Mouse (Mus musculus) liver, adult 2 months (tissue): ENCODE results near the gene Elane. TPM values are rescaled to one million over a fixed set of nuclear protein-coding genes. Genes with fewer than 3 reads are reported as not detected.

Experiments used
- DNase-seq: peaks from one replicate; pipeline ENCODE4 v3.0.0-alpha.2; 2011; ENCODE audit warnings: low read depth, low spot score; ENCODE audit errors: extremely low read depth
- H3K27ac ChIP-seq: fragments of 200-500 bp; replicated peaks from 2 replicates; pipeline ENCODE4 v1.5.1; 2012; ENCODE audit warnings: low read depth, mild to moderate bottlenecking, control low read depth, inconsistent platforms, low read length; ENCODE audit not compliant: insufficient read depth
- H3K27me3 ChIP-seq: fragments of 200-500 bp; 2 replicates; pipeline ENCODE4 v1.6.1; 2012; ENCODE audit warnings: mild to moderate bottlenecking, moderate library complexity, low read length, inconsistent platforms; ENCODE audit not compliant: control insufficient read depth, insufficient read depth
- H3K36me3 ChIP-seq: fragments of 200-500 bp; 2 replicates; pipeline ENCODE4 v1.6.1; 2012; ENCODE audit warnings: low read length, inconsistent platforms; ENCODE audit not compliant: control insufficient read depth, insufficient read depth
- H3K4me1 ChIP-seq: fragments of 200-500 bp; 2 replicates; pipeline ENCODE4 v1.6.1; 2011; ENCODE audit warnings: low read length; ENCODE audit not compliant: control insufficient read depth, insufficient read depth
- H3K4me3 ChIP-seq: fragments of 200-500 bp; 2 replicates; pipeline ENCODE4 v1.5.1; 2011; ENCODE audit warnings: low read depth, mild to moderate bottlenecking, control low read depth, low read length, moderate library complexity; ENCODE audit not compliant: insufficient read depth
- H3K79me2 ChIP-seq: fragments of 200-500 bp; 2 replicates; pipeline ENCODE4 v1.6.1; 2012; ENCODE audit warnings: inconsistent platforms, mild to moderate bottlenecking, low read length, moderate library complexity; ENCODE audit not compliant: control insufficient read depth, insufficient read depth
- H3K9ac ChIP-seq: fragments of 200-500 bp; 2 replicates; pipeline ENCODE4 v1.6.1; 2012; ENCODE audit warnings: low read depth, mild to moderate bottlenecking, control low read depth, inconsistent platforms, low read length
- CTCF ChIP-seq: fragments of 200-500 bp; IDR thresholded peaks from 2 replicates; pipeline ENCODE4 v1.5.1; 2011; ENCODE audit warnings: low read depth, low read length, control low read depth
- POLR2A ChIP-seq: fragments of 200-500 bp; IDR thresholded peaks from 2 replicates; pipeline ENCODE4 v1.6.1; 2011; ENCODE audit warnings: low read length, control low read depth; ENCODE audit not compliant: insufficient read depth; ENCODE audit errors: extremely low read depth
- WGBS: fragments of 180-500 bp; shearing (Covaris S2); methylation state at CpG from one replicate; pipeline ENCODE4 v1.1.7; 2018; 5-methylcytosine and 5-hydroxymethylcytosine counted together
- polyA plus RNA-seq: library from polyadenylated mRNA; depleted of rRNA; stranded (reverse); fragments of >200 nt; gene quantifications from 2 replicates; pipeline ENCODE4 v1.2.3, GENCODE M21; 2012
- total RNA-seq: library from RNA; depleted of rRNA; stranded (reverse); fragments of >200 nt; gene quantifications from 2 replicates; pipeline ENCODE4 v1.2.3, GENCODE M21; 2014

Gene Elane
- total and polyA plus RNA-seq, 2 experiments: 0.12 TPM; not detected in 1

GRCm38 (mm10) chr10:79856280-79856679 lies 29.8 kb upstream of the Elane start:
- peaks cover 19% of the 10 kb centered on the region for H3K36me3 ChIP-seq
- peak; percentile 17 for DNase-seq
- H3K4me1 ChIP-seq: peaks cover 30% of the 10 kb centered on the region
- H3K27me3 ChIP-seq: no peaks in the 10 kb centered on the region
- peak overlapping the region; percentile 30 for H3K4me3 ChIP-seq
- WGBS: 19% methylated on average over 6 of the region's 6 CpGs
- peak overlapping the region; percentile 48 for H3K9ac ChIP-seq
- H3K79me2 ChIP-seq: peaks cover 42% of the 10 kb centered on the region
- peak overlapping the region; percentile 90; the same call in 1 of the 2 replicates for H3K27ac ChIP-seq
- TF ChIP-seq POLR2A (no peak), CTCF (no peak)

- peaks cover 26% of the 10 kb centered on the region for H3K4me1 ChIP-seq
Measured at GRCm38 (mm10) chr10:79856704-79857451, 29.2 kb upstream of the Elane start.

GRCm38 (mm10) chr10:79857452-79857811 lies 28.6 kb upstream of the Elane start:
- peak overlapping the region; percentile 48; the same call in 1 of the 2 replicates for H3K9ac ChIP-seq
- 14% methylated on average over 4 of the region's 4 CpGs for WGBS
- peak overlapping the region; percentile 5; the same call in 1 of the 2 replicates for H3K27ac ChIP-seq
- H3K79me2 ChIP-seq: peaks cover 42% of the 10 kb centered on the region
- peaks cover 26% of the 10 kb centered on the region for H3K4me1 ChIP-seq
- no peak for TF ChIP-seq CTCF
- TF ChIP-seq POLR2A: no peak
- peak; percentile 54 for DNase-seq
- H3K36me3 ChIP-seq: peaks cover 25% of the 10 kb centered on the region
- H3K4me3 ChIP-seq: no peak overlapping the region
- H3K27me3 ChIP-seq: no peaks in the 10 kb centered on the region

More at GRCm38 (mm10) chr10:79856704-79857451, 29.2 kb upstream of the Elane start:
- peak overlapping the region; percentile 30 for H3K4me3 ChIP-seq
- no peaks in the 10 kb centered on the region for H3K27me3 ChIP-seq
- H3K27ac ChIP-seq: peak overlapping the region; percentile 7; the same call in 1 of the 2 replicates
- DNase-seq: peak; percentile 33
- peaks cover 42% of the 10 kb centered on the region for H3K79me2 ChIP-seq
- peaks cover 24% of the 10 kb centered on the region for H3K36me3 ChIP-seq
- WGBS: 13% methylated on average over 7 of the region's 7 CpGs
- TF ChIP-seq CTCF (no peak), POLR2A (no peak)
- H3K9ac ChIP-seq: peak overlapping the region; percentile 48

- H3K4me1 ChIP-seq: peaks cover 25% of the 10 kb centered on the region
- WGBS: 71% methylated on average over 2 of the region's 2 CpGs
- no peak overlapping the region for H3K4me3 ChIP-seq
- TF ChIP-seq CTCF (no peak), POLR2A (no peak)
- DNase-seq: no peak
- H3K9ac ChIP-seq: no peak overlapping the region
- H3K79me2 ChIP-seq: peaks cover 42% of the 10 kb centered on the region
- H3K36me3 ChIP-seq: peaks cover 25% of the 10 kb centered on the region
- H3K27me3 ChIP-seq: no peaks in the 10 kb centered on the region
- H3K27ac ChIP-seq: no peak overlapping the region
Measured at GRCm38 (mm10) chr10:79857894-79858293, 28.2 kb upstream of the Elane start.

- H3K4me1 ChIP-seq: peaks cover 22% of the 10 kb centered on the region
- H3K79me2 ChIP-seq: peaks cover 42% of the 10 kb centered on the region
- H3K27me3 ChIP-seq: no peaks in the 10 kb centered on the region
- H3K27ac ChIP-seq: no peak overlapping the region
- 36% methylated on average over 17 of the region's 17 CpGs for WGBS
- no peak overlapping the region for H3K4me3 ChIP-seq
- TF ChIP-seq POLR2A (no peak), CTCF (no peak)
- DNase-seq: peak; percentile 44
- no peak overlapping the region for H3K9ac ChIP-seq
- peaks cover 25% of the 10 kb centered on the region for H3K36me3 ChIP-seq
Measured at GRCm38 (mm10) chr10:79858416-79859074, 27.5 kb upstream of the Elane start.

GRCm38 (mm10) chr10:79859116-79859515 lies 26.9 kb upstream of the Elane start:
- peaks cover 25% of the 10 kb centered on the region for H3K36me3 ChIP-seq
- H3K4me3 ChIP-seq: no peak overlapping the region
- WGBS: 80% methylated on average over 11 of the region's 11 CpGs
- peaks cover 22% of the 10 kb centered on the region for H3K4me1 ChIP-seq
- H3K27ac ChIP-seq: no peak overlapping the region
- DNase-seq: no peak
- TF ChIP-seq POLR2A (no peak), CTCF (no peak)
- H3K9ac ChIP-seq: no peak overlapping the region
- H3K27me3 ChIP-seq: no peaks in the 10 kb centered on the region
- H3K79me2 ChIP-seq: peaks cover 42% of the 10 kb centered on the region
